8 mouse cellular contexts compared by ENCODE assay signal in the genomic region with DNA sequence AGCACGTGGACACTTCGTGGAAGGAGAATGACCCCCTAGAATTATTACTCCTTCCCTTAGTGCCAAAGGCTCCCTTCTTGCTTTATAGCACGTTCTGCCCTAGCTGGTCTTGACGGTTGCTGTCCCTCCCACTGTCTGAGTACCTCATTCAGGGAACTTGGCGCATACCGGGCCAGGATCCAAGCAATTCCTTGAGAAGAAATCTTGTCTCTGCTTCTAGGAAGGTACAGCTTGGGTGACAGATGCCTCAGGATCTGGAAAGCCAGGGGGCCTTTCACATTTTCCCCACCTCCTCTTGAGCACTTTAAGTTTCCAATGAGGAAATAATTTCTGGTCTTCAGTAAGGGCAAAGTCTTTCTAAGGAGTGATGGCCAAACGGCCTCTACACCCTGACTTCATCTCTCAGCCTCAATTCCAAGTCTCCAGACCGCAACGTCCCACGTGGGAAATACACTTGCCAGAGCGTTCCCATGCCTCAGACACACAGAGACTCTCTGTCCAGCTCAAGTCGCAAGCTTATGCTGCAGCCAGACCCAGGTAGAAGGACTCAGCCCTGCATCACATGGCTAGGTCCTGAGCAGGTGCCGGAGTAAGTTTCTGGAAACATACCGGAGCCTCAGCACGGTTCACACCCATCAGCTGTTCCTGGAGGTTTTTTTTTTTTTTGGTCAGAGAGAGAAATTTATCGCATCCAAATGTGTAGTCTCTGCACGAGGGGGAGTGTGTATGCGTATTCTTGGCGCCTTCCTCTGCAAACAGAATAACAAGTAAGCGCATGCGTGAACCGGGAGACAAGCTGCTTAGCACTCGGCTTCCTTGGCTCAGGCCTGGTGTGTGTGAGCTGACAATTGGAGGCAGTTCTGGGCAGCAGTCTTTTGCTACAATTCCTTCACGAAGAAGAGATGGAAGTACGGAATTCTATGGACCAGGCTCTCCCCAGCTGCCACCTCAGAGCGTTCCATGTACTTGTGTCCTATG.
A peak's percentile ranks its signal among the peaks of the same experiment; 100 is the strongest.
DNase-seq lines count a peak whose midpoint lies in the region; ATAC-seq and TF ChIP-seq lines count a peak whose summit lies in the region.

No protein-coding gene starts in this region.

- WGBS in kidney, embryonic 16.5 days = 65% methylated on average over 26 of the region's 26 CpGs
- 84% methylated on average over 26 of the region's 26 CpGs for WGBS in thymus, adult 2 months

- H3K4me1 ChIP-seq in kidney, embryonic 16.5 days (ENCODE audit: insufficient read depth, low read length) = 0 out of 2 replicates have a peak, but pooled peaks cover 4% of the 10 kb centered on the region
- H3K4me1 ChIP-seq in thymus, adult 2 months (replicated peaks; ENCODE audit: control insufficient read depth, insufficient read depth, low read length) = no peaks in the 10 kb centered on the region

- no peak for TF ChIP-seq CTCF in thymus, adult 2 months (IDR thresholded peaks at IDR 0.05; ENCODE audit: borderline replicate concordance, control insufficient read depth, extremely low read depth, insufficient read depth, low read length, poor library complexity)

- H3K27me3 ChIP-seq in kidney, embryonic 16.5 days (ENCODE audit: insufficient read depth, low read length) = no peaks in the 10 kb centered on the region
- no peaks in the 10 kb centered on the region for H3K27me3 ChIP-seq in thymus, adult 2 months (ENCODE audit: control insufficient read depth, insufficient read depth, low read length)

- no peak overlapping the region for H3K27ac ChIP-seq in kidney, embryonic 16.5 days (ENCODE audit: low read length)
- no peak overlapping the region for H3K27ac ChIP-seq in thymus, adult 2 months (ENCODE audit: control insufficient read depth, insufficient read depth, low read length)

- H3K4me2 ChIP-seq in kidney, embryonic 16.5 days (replicated peaks; ENCODE audit: low read depth, low read length) = no peak overlapping the region

- ATAC-seq in kidney, embryonic 16.5 days (ENCODE audit: low FRiP score, low TSS enrichment) = peak; percentile 19; the same call in 1 of the 2 replicates

- H3K36me3 ChIP-seq in kidney, embryonic 16.5 days (ENCODE audit: insufficient read depth, low read length) = no peaks in the 10 kb centered on the region
- H3K36me3 ChIP-seq in thymus, adult 2 months (ENCODE audit: control insufficient read depth, insufficient read depth, low read length) = no peaks in the 10 kb centered on the region

- H3K9ac ChIP-seq in kidney, embryonic 16.5 days (replicated peaks; ENCODE audit: low read length) = no peak overlapping the region

- intact Hi-C loops in left cerebral cortex, postnatal 10 days (cut with DNase I) = loop anchor here (10.0 kb wide), 1 partner anchor 64 kb away; no protein-coding TSS in a partner anchor

- no peaks in the 10 kb centered on the region for H3K9me3 ChIP-seq in kidney, embryonic 16.5 days (ENCODE audit: low read length)

- no peak for TF ChIP-seq POLR2A in thymus, adult 2 months (IDR thresholded peaks at IDR 0.05; ENCODE audit: control insufficient read depth, extremely low read depth, insufficient read depth, low read length, poor library complexity)

- no peak for DNase-seq in kidney, adult 9 months
- peak; percentile 41 for DNase-seq in cerebellum, adult 8-10 months
- peak; percentile 40 for DNase-seq in gastrocnemius, postnatal 25 days
- peak; percentile 75 to 77 for DNase-seq in left cerebral cortex, postnatal 10 days (ENCODE audit: extremely low spot score in 1 of 2, low spot score in 2 of 2)
- peak; percentile 53 for DNase-seq in testis, postnatal 10 days (ENCODE audit: low spot score)
- DNase-seq in thymus, adult 2 months = no peak
- DNase-seq in spleen, postnatal 14 days (ENCODE audit: low spot score in 2 of 2) = no peak

- H3K4me3 ChIP-seq in kidney, embryonic 16.5 days (ENCODE audit: low read length) = no peak overlapping the region
- no peak overlapping the region for H3K4me3 ChIP-seq in thymus, adult 2 months (ENCODE audit: control insufficient read depth, insufficient read depth, low read length)

Comparison
In these comparisons a context has a peak if more than half of its experiments do, and no peak if none do; other contexts are left out.
1. DNase-seq: peak in cerebellum, adult 8-10 months (single experiment), gastrocnemius, postnatal 25 days (single experiment), left cerebral cortex, postnatal 10 days (2 of 2) and testis, postnatal 10 days (single experiment); none in kidney, adult 9 months (single experiment), thymus, adult 2 months (single experiment) and spleen, postnatal 14 days (0 of 2).